Mouse (Mus musculus) ES-Bruce4 (cell line): ENCODE data around the gene Cyp39a1. TPM values are rescaled to one million over a fixed set of nuclear protein-coding genes. Genes with fewer than 3 reads are reported as not detected.
A peak's percentile ranks its signal among the peaks of the same experiment; 100 is the strongest.

Experiments
- H3K27ac ChIP-seq: 2 replicates; pipeline ENCODE4 v1.5.1; 2012; ENCODE audit warnings: low read length, inconsistent platforms; ENCODE audit not compliant: insufficient read depth
- H3K27me3 ChIP-seq: 2 replicates; pipeline ENCODE4 v1.6.1; 2012; ENCODE audit warnings: mild to moderate bottlenecking, low read length, inconsistent platforms; ENCODE audit not compliant: control insufficient read depth, poor library complexity, insufficient read depth, severe bottlenecking
- H3K36me3 ChIP-seq: 2 replicates; pipeline ENCODE4 v1.6.1; 2012; ENCODE audit warnings: inconsistent platforms, mild to moderate bottlenecking, low read length, moderate library complexity; ENCODE audit not compliant: control insufficient read depth, poor library complexity, insufficient read depth, severe bottlenecking
- H3K4me1 ChIP-seq: one replicate; pipeline ENCODE4 v1.8.1; 2011; ENCODE audit warnings: low read length; ENCODE audit not compliant: control insufficient read depth, insufficient read depth
- H3K4me3 ChIP-seq: 2 replicates; pipeline ENCODE4 v1.5.1; 2011; ENCODE audit warnings: low read depth, mild to moderate bottlenecking, low read length
- H3K9ac ChIP-seq: 2 replicates; pipeline ENCODE4 v1.6.1; 2012; ENCODE audit warnings: low read depth, mild to moderate bottlenecking, inconsistent platforms; ENCODE audit not compliant: poor library complexity, severe bottlenecking
- H3K9me3 ChIP-seq: replicated peaks from 2 replicates; pipeline ENCODE4 v1.6.1; 2012; ENCODE audit warnings: mild to moderate bottlenecking, low read length, inconsistent platforms; ENCODE audit not compliant: control insufficient read depth, poor library complexity, insufficient read depth, severe bottlenecking
- CTCF ChIP-seq: IDR thresholded peaks from one replicate; pipeline ENCODE4 v1.8.1; 2011; ENCODE audit warnings: low read depth, low read length
- EP300 ChIP-seq: IDR thresholded peaks from 2 replicates; pipeline ENCODE4 v1.6.1; 2011; ENCODE audit warnings: low read depth, low read length; ENCODE audit not compliant: insufficient read depth
- POLR2A ChIP-seq: IDR thresholded peaks from one replicate; pipeline ENCODE4 v1.8.1; 2011; ENCODE audit warnings: low read length; ENCODE audit not compliant: insufficient read depth
- polyA plus RNA-seq: library from polyadenylated mRNA; stranded (reverse); fragments of >200 nt; gene quantifications from 2 replicates; pipeline ENCODE4 v1.2.4, GENCODE M21; 2011; ENCODE audit warnings: low read depth; ENCODE audit not compliant: missing spikeins, insufficient read depth, insufficient read length

The Cyp39a1 gene
- polyA plus RNA-seq, 1 experiment: 9.3 TPM

DNA sequence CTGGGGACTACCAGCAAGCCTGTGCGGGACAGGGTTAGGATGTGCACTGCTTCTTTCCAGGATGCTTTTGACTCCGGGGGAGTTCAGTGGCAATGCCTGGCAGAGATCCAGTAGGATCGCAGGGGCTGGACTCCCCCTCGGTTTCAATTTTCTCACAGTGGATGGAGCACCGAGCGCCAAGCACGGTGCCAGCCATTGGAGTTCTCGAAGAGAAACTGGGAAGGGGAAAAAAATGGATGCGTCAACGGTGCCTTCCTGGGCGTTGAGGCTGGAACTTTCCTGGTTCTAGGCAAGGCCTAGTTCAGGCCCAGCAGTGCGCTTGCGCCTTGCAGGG is 36.8 kb upstream of the Cyp39a1 start:
- peak overlapping the region; percentile 37; the same call in 1 of the 2 replicates for H3K9ac ChIP-seq
- H3K27me3 ChIP-seq: peaks cover 12% of the 10 kb centered on the region
- H3K27ac ChIP-seq: no peak overlapping the region

DNA sequence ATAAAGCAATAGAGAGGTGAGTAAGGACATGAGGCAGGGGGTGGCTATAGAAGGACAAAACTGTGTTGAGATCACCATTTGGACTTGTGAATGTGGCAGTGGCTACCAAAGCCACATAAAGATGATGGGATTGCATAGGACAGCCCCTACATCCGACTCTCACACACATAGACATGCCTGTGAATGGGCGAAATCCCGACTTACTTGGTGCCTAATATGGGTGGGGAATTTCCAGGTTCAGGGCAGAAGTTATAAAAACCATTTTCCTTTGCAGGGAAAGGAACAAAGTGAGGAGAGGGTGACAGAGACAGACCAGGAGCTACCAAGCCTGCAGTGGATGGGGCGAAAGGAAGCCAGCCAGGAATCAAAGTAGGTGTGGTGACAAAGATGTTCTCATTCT is 30.1 kb upstream of the Cyp39a1 start:
- H3K36me3 ChIP-seq: no peaks in the 10 kb centered on the region
- H3K4me3 ChIP-seq: no peak overlapping the region
- TF ChIP-seq EP300 (no peak), CTCF (no peak), POLR2A (no peak)
- H3K9ac ChIP-seq: no peak overlapping the region
- H3K27ac ChIP-seq: no peak overlapping the region
- peaks cover 1% of the 10 kb centered on the region for H3K4me1 ChIP-seq
- peaks cover 3% of the 10 kb centered on the region; the same call in 1 of the 2 replicates for H3K27me3 ChIP-seq
- no peaks in the 10 kb centered on the region for H3K9me3 ChIP-seq

More for the DNA sequence above, 36.8 kb upstream of the Cyp39a1 start:
- no peak for TF ChIP-seq POLR2A
- TF ChIP-seq CTCF: no peak
- TF ChIP-seq EP300: no peak
- no peaks in the 10 kb centered on the region for H3K9me3 ChIP-seq
- peak overlapping the region; percentile 59 for H3K4me3 ChIP-seq
- no peaks in the 10 kb centered on the region for H3K36me3 ChIP-seq
- peaks cover 2% of the 10 kb centered on the region for H3K4me1 ChIP-seq

DNA sequence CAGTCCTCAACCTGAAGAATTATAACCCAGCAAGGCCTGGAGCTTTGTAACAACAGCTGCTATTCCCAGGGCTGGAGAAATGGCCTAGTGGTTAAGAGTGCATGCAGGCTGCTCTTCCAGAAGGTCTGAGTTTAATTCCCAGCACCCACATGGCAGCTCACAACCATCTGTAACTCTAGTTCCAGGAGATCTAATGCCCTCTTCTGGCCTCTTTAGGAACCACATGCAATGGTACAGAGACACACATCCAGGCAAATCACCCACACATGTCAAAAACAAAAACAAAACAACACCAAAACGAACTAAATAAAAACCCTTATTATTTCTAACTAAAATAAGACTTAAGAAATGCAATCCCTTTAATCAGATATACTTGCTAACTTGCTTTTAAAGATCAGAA is 26.4 kb upstream of the Cyp39a1 start:
- no peaks in the 10 kb centered on the region for H3K36me3 ChIP-seq
- no peak overlapping the region for H3K27ac ChIP-seq
- H3K4me3 ChIP-seq: no peak overlapping the region
- no peak overlapping the region for H3K9ac ChIP-seq
- no peaks in the 10 kb centered on the region for H3K9me3 ChIP-seq
- no peak for TF ChIP-seq POLR2A
- no peak for TF ChIP-seq CTCF
- no peak for TF ChIP-seq EP300
- H3K4me1 ChIP-seq: peaks cover 1% of the 10 kb centered on the region
- H3K27me3 ChIP-seq: no peaks in the 10 kb centered on the region

DNA sequence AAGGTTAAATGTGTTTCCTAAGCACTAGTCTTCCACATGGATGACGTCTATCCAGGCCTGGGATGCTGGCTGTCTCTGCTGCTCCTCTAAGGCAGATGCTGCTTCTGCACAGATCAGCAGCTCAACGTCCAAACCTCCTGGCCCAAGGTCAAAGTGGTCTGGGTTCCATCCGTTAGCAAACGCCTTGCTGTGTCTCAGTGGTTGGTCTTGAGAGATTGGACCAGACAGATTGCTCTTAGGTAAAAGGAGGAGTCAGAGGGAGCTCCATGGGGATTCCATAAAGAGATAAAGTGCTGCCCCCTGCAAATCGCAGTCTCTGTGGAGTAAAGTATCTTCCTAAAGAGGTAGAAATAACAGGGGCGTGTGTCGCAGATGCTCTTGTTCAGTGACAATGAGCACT is 24.0 kb upstream of the Cyp39a1 start:
- Histone ChIP-seq H3K27ac (no peak overlapping the region), H3K36me3 (no peaks in the 10 kb centered on the region), H3K4me1 (peaks cover 1% of the 10 kb centered on the region), H3K27me3 (no peaks in the 10 kb centered on the region), H3K9me3 (no peaks in the 10 kb centered on the region), H3K9ac (no peak overlapping the region), H3K4me3 (no peak overlapping the region)
- TF ChIP-seq POLR2A: no peak
- no peak for TF ChIP-seq EP300
- TF ChIP-seq CTCF: no peak

DNA sequence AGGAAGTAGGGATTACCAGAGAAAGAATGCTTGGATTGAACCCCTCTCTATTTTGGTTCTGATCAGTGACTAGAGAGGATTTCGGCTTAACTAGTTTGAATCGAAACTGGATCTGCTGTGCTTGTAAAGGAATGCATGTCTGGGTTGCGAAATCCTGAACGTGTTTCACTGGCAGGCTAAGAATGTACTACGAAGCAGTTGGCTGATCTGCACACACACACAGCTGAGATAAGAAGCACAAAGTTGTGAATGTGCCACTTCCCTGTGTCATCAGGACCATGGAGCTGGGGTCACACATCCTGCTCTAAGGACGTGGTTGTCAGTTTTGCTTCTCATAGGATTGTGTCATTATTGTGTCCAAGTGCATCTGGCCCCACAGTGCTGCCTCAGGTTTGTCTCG is 22.9 kb upstream of the Cyp39a1 start:
- Histone ChIP-seq H3K36me3 (no peaks in the 10 kb centered on the region), H3K27me3 (no peaks in the 10 kb centered on the region), H3K4me1 (no peaks in the 10 kb centered on the region), H3K27ac (no peak overlapping the region), H3K4me3 (no peak overlapping the region), H3K9me3 (no peaks in the 10 kb centered on the region), H3K9ac (no peak overlapping the region)
- TF ChIP-seq POLR2A (no peak), CTCF (no peak), EP300 (no peak)

DNA sequence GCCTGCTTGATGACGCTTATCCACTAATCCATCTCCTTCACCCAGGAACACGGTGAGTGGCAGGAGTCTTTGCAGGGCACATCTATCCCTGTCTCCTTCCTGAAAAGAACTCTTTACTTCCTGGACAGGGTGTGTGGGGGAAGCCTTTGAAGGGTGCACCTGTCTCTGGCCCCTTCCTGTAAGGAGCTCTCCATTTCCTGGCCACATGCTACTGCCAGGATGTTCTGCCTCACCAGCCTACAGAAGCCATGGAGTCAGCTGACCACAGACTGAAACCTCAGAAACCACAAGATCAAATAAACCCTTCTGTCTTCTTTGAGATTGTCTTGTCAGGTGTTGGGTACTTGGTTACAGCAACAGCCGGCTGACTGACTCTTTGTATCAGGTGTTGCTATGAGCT is 22.1 kb upstream of the Cyp39a1 start:
- no peak for TF ChIP-seq POLR2A
- TF ChIP-seq CTCF: no peak
- no peak for TF ChIP-seq EP300
- Histone ChIP-seq H3K36me3 (no peaks in the 10 kb centered on the region), H3K4me1 (no peaks in the 10 kb centered on the region), H3K4me3 (no peak overlapping the region), H3K9ac (no peak overlapping the region), H3K9me3 (no peaks in the 10 kb centered on the region), H3K27me3 (no peaks in the 10 kb centered on the region), H3K27ac (no peak overlapping the region)
